Mouse (Mus musculus) megakaryocyte, embryonic 14.5 days (primary cell): ENCODE measurements around the gene Gm45140.

Experiments
- FLI1 ChIP-seq: IDR thresholded peaks from 2 replicates; pipeline ENCODE4 v1.6.1; 2012; ENCODE audit warnings: low read length, inconsistent platforms, mixed read lengths
- GATA1 ChIP-seq: IDR thresholded peaks from 3 replicates; pipeline ENCODE4 v1.6.1; 2012; ENCODE audit warnings: mixed read lengths, low read length, inconsistent platforms, borderline replicate concordance

DNA sequence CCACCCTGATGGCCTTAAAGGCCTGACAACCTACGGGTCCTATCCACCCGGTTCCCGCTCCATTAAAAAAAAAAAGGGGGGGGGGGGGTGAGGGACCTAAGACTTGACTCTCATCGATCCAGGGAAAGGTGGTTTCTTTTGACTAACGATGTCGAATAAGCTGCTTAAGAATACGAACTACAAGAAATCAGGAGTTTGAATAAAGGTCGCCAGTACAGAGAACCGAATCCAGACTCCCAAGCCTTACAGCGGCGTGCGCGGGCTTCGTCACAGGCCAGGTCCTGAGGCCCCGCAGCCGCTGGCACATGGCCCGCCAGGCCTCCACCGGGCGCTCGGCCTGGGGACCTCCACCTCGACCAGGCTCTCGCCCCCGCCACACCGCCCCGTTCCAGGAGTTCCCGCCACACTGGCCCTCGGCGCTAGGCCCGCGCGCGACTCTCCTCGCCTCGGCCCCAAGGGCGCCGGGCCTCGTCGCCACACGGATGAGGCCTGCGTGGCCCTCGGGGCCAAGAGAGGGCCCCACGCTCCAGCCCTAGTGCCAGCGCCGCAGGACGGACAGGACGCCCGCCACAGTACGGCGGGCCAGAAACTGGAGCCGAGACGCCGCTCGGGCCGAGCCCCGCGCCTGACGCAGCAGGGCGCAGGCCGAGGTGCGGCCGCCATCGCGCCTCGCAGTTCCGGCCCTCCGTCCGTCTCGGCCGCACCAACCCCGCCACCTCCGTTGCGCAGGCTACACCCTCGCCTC lies 14.7 kb upstream of the Gm45140 start:
- no peak for TF ChIP-seq GATA1
- TF ChIP-seq FLI1 = no peak
